Mouse (Mus musculus): ENCODE measurements around the gene Sema3g. TPM values are rescaled to one million over a fixed set of nuclear protein-coding genes. Genes with fewer than 3 reads are reported as not detected.

Sema3g gene
- polyA plus RNA-seq (2012) = not detected in 2 replicates

- Histone ChIP-seq H3K4me3 (replicated peaks) (no peak within 1 kb of the TSS), H3K27me3 (ENCODE audit: control insufficient read depth) (peaks cover 14% of the 10 kb centered on the region), H3K4me1 (ENCODE audit: control insufficient read depth) (peaks cover 25% of the 10 kb centered on the region), H3K36me3 (ENCODE audit: control insufficient read depth) (no peaks in the 10 kb centered on the region), H3K9me3 (ENCODE audit: control insufficient read depth, low read length) (no peaks in the 10 kb centered on the region)
- TF ChIP-seq GATA1 (IDR thresholded peaks at IDR 0.05; ENCODE audit: low read length) = no peak
- TF ChIP-seq TAL1 (IDR thresholded peaks at IDR 0.05; ENCODE audit: low read length) = no peak
These were observed at the start of gene Sema3g for GRCm38 (mm10) chr14:31217666-31218065. Gene Sema3g (plus strand): TSS chr14:31217860.

GRCm38 (mm10) chr14:31168425-31168824 lies 49.2 kb upstream of the Sema3g start, which contains the start of gene Stab1:
Gene Stab1 (minus strand): TSS chr14:31168641.
- no peaks in the 10 kb centered on the region for H3K9me3 ChIP-seq (ENCODE audit: control insufficient read depth, low read length)
- peaks cover 29% of the 10 kb centered on the region for H3K27me3 ChIP-seq (ENCODE audit: control insufficient read depth)
- peaks cover 32% of the 10 kb centered on the region for H3K36me3 ChIP-seq (ENCODE audit: control insufficient read depth)
- peaks cover 21% of the 10 kb centered on the region for H3K4me1 ChIP-seq (ENCODE audit: control insufficient read depth)
- H3K4me3 ChIP-seq (replicated peaks) = no peak within 1 kb of the TSS
- TF ChIP-seq TAL1 (IDR thresholded peaks at IDR 0.05; ENCODE audit: low read length) (no peak), GATA1 (IDR thresholded peaks at IDR 0.05; ENCODE audit: low read length) (no peak)

- Histone ChIP-seq H3K27me3 (ENCODE audit: control insufficient read depth) (peaks cover 29% of the 10 kb centered on the region), H3K4me3 (replicated peaks) (no peak overlapping the region), H3K4me1 (ENCODE audit: control insufficient read depth) (peaks cover 10% of the 10 kb centered on the region), H3K9me3 (ENCODE audit: control insufficient read depth, low read length) (no peaks in the 10 kb centered on the region), H3K36me3 (ENCODE audit: control insufficient read depth) (peaks cover 42% of the 10 kb centered on the region)
- TF ChIP-seq GATA1 (IDR thresholded peaks at IDR 0.05; ENCODE audit: low read length) (no peak), TAL1 (IDR thresholded peaks at IDR 0.05; ENCODE audit: low read length) (no peak)
These were observed 48.2 kb upstream of the Sema3g start for GRCm38 (mm10) chr14:31169508-31169907.

- TF ChIP-seq GATA1 (IDR thresholded peaks at IDR 0.05; ENCODE audit: low read length) (no peak), TAL1 (IDR thresholded peaks at IDR 0.05; ENCODE audit: low read length) (no peak)
- no peak overlapping the region for H3K4me3 ChIP-seq (replicated peaks)
- H3K4me1 ChIP-seq (ENCODE audit: control insufficient read depth) = peaks cover 7% of the 10 kb centered on the region
- H3K9me3 ChIP-seq (ENCODE audit: control insufficient read depth, low read length) = no peaks in the 10 kb centered on the region
- H3K27me3 ChIP-seq (ENCODE audit: control insufficient read depth) = peaks cover 29% of the 10 kb centered on the region
- H3K36me3 ChIP-seq (ENCODE audit: control insufficient read depth) = peaks cover 57% of the 10 kb centered on the region
These were observed 46.7 kb upstream of the Sema3g start for GRCm38 (mm10) chr14:31170963-31171362.

GRCm38 (mm10) chr14:31171386-31171785 lies 46.3 kb upstream of the Sema3g start:
- H3K27me3 ChIP-seq (ENCODE audit: control insufficient read depth) = peaks cover 26% of the 10 kb centered on the region
- peaks cover 3% of the 10 kb centered on the region for H3K4me1 ChIP-seq (ENCODE audit: control insufficient read depth)
- H3K36me3 ChIP-seq (ENCODE audit: control insufficient read depth) = peaks cover 61% of the 10 kb centered on the region
- TF ChIP-seq TAL1 (IDR thresholded peaks at IDR 0.05; ENCODE audit: low read length) (no peak), GATA1 (IDR thresholded peaks at IDR 0.05; ENCODE audit: low read length) (no peak)
- no peak overlapping the region for H3K4me3 ChIP-seq (replicated peaks)
- H3K9me3 ChIP-seq (ENCODE audit: control insufficient read depth, low read length) = no peaks in the 10 kb centered on the region

- H3K36me3 ChIP-seq (ENCODE audit: control insufficient read depth) = peaks cover 65% of the 10 kb centered on the region
- TF ChIP-seq GATA1 (IDR thresholded peaks at IDR 0.05; ENCODE audit: low read length) = no peak
- no peak for TF ChIP-seq TAL1 (IDR thresholded peaks at IDR 0.05; ENCODE audit: low read length)
These were observed 45.8 kb upstream of the Sema3g start for GRCm38 (mm10) chr14:31171821-31172220.

GRCm38 (mm10) chr14:31172781-31173455 lies 44.7 kb upstream of the Sema3g start:
- peaks cover 11% of the 10 kb centered on the region for H3K27me3 ChIP-seq (ENCODE audit: control insufficient read depth)
- no peaks in the 10 kb centered on the region for H3K9me3 ChIP-seq (ENCODE audit: control insufficient read depth, low read length)
- H3K4me1 ChIP-seq (ENCODE audit: control insufficient read depth) = peaks cover 1% of the 10 kb centered on the region; the same call in 1 of the 2 replicates
- TF ChIP-seq TAL1 (IDR thresholded peaks at IDR 0.05; ENCODE audit: low read length) (no peak), GATA1 (IDR thresholded peaks at IDR 0.05; ENCODE audit: low read length) (no peak)
- H3K4me3 ChIP-seq (replicated peaks) = no peak overlapping the region
- peaks cover 76% of the 10 kb centered on the region for H3K36me3 ChIP-seq (ENCODE audit: control insufficient read depth)

More at GRCm38 (mm10) chr14:31171821-31172220, 45.8 kb upstream of the Sema3g start:
- peaks cover 1% of the 10 kb centered on the region; the same call in 1 of the 2 replicates for H3K4me1 ChIP-seq (ENCODE audit: control insufficient read depth)
- H3K4me3 ChIP-seq (replicated peaks) = no peak overlapping the region
- H3K27me3 ChIP-seq (ENCODE audit: control insufficient read depth) = peaks cover 22% of the 10 kb centered on the region
- H3K9me3 ChIP-seq (ENCODE audit: control insufficient read depth, low read length) = no peaks in the 10 kb centered on the region

- H3K4me1 ChIP-seq (ENCODE audit: control insufficient read depth) = 0 out of 2 replicates have a peak, but pooled peaks cover 1% of the 10 kb centered on the region
- H3K36me3 ChIP-seq (ENCODE audit: control insufficient read depth) = peaks cover 79% of the 10 kb centered on the region
- peaks cover 5% of the 10 kb centered on the region for H3K27me3 ChIP-seq (ENCODE audit: control insufficient read depth)
- H3K4me3 ChIP-seq (replicated peaks) = no peak overlapping the region
- no peak for TF ChIP-seq TAL1 (IDR thresholded peaks at IDR 0.05; ENCODE audit: low read length)
- no peaks in the 10 kb centered on the region for H3K9me3 ChIP-seq (ENCODE audit: control insufficient read depth, low read length)
These were observed 44.1 kb upstream of the Sema3g start for GRCm38 (mm10) chr14:31173537-31173936.

GRCm38 (mm10) chr14:31177287-31177686 lies 40.4 kb upstream of the Sema3g start:
- H3K27me3 ChIP-seq (ENCODE audit: control insufficient read depth) = no peaks in the 10 kb centered on the region
- peaks cover 95% of the 10 kb centered on the region for H3K36me3 ChIP-seq (ENCODE audit: control insufficient read depth)
- no peak overlapping the region for H3K4me3 ChIP-seq (replicated peaks)
- no peaks in the 10 kb centered on the region for H3K9me3 ChIP-seq (ENCODE audit: control insufficient read depth, low read length)
- TF ChIP-seq GATA1 (IDR thresholded peaks at IDR 0.05; ENCODE audit: low read length) = no peak
- no peak for TF ChIP-seq TAL1 (IDR thresholded peaks at IDR 0.05; ENCODE audit: low read length)
- no peaks in the 10 kb centered on the region for H3K4me1 ChIP-seq (ENCODE audit: control insufficient read depth)

All from erythroblast, embryonic 14.5 days (primary cell).